Mouse (Mus musculus): Measurements from ENCODE around the gene Elmo2.

Gene Elmo2

DNA sequence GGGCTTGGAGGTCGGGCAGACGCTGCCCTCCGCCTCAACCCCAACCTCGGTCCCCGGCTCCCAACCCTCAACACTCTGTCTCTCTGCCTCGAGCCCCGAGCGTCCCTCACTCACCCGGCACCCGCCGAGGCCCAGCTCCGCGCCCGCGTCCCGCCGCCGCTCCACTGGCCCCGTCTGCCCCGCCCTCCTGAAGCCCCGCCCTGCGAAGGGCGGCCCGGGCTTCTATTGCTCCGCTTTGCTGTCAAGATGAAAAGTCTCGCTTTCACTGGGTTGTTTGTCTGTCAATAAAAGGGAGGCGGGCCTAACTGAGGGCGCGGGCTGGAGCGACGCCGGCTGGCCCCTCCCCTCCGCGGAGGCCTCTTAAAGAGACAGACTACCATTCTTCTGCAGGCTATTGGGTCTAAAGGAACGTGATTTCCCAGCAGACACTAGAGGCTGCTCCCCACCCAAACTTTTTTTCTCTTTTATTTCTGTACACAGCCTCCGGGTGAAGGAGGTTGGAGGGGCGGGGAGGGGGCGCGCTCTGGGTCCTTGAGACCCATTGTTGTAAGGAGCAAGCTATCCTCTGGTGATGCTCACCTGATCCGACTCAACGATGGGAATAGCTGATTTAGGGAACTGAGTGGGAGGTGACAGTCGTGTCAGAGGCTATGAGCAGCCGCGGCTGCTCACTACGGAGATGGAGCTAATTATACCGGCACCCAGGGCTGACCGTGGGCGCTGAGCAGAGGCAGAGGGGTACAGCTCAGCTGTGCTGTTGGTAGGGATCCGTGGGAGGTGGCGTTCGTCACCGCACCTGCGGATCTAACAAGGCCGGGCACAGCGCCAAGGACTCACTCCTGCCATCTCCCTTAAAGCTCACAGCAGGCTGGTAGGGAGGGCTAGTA is at the start of gene Elmo2:
Elmo2 (minus strand) TSS at position 176 of the 887 bp plus-strand sequence.
- peak; percentile 99 for DNase-seq

DNA sequence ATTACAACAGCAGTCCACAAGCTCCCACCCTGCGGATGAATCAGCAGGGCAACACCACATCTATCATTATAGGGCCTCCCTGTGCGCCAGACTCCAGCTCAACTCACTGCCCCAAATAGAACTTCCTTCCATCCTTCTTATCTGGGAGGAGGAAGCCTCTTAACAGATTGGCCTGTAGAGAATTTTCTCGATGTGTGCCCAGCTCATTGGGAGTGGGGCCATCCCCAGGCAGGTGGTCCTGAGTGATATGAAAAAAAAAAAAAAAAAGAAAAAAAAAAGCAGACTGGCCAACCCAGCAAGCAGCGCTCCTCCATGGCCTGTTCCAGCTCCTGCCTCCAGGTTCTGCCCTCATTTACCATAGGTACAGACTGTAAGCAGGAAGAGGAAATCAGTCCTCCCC is 49.7 kb upstream of the Elmo2 start:
- DNase-seq, result no peak

DNA sequence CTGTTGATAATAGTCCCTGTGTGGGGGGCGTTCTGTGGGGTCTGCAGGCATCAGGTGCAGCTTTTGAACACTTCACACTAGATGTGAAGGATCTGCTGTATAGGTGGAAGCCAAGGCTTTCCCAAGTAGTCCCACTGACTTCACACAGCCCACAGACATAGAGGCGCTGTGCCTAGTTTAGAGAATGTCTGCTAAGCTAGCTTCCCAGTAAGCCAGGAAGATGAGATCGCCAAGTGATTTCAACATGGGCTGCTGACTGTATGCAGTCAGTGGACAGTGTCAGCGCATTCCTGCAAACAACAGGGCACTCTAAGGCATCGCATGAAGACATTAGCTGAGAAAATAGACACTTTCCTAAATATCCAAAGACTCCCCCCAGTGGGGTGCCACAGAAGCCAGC is 49.2 kb upstream of the Elmo2 start:
- DNase-seq, result no peak

DNA sequence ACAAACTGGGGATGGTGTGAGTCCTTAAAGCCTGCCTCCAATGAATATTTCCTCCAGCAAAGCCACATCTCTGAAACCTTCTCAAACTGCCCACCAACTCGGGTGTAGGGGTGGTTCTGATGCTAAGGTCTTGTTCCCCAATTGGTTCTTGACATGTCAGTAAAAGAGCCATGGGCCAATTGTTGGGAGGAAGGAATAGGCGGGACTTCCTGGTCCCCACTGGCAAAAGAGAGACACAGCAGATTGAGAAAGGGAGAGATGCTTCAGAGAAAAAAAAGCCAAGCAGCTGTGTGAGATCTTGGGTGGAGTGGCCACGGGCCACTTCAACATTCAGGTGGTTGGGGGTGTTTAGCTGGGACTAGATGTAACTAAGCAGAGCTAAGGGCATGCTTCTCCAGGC is 44.8 kb upstream of the Elmo2 start:
- no peak for DNase-seq

DNA sequence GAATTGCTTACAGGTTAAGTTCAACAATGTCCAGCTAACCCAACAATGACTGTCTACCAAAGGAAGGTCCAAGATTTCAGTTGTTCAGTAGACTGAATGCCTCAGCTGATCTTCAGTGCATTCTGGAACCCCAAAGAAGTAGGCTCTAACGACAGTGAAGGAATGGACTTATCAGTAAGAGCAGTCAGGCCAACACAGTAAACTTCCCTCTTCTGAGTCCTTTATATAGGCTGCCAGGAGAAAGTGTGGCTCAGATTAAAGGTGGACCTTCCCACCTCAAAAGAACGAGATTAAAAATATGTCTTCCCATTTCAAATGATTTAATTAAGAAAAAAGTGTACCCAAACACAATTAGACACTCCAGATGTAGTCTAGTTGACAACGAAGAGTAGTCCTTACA is 44.1 kb upstream of the Elmo2 start:
- no peak for DNase-seq

DNA sequence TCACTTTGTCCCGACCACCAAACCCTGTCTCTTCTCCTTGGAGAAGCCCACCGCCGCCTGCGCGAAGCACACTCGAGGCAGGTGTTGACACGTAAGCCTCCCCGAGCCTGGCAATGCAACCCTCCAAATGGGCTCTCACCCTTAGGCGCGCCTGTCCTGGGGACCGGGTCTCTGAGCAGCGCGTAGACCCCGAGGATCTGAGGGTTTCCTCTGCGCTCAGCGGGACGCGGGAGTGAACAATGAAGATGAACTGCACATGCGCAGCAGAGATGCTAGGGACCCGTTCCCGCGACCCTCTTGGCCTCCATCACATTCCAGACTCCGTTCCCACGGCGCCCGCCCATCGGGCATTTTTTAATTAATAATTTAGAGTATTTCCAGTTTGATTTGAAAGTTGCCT is 42.2 kb upstream of the Elmo2 start, which contains the start of gene Zfp663:
Zfp663 (minus strand) TSS at position 234 of the 400 bp plus-strand sequence.
- DNase-seq, result no peak

DNA sequence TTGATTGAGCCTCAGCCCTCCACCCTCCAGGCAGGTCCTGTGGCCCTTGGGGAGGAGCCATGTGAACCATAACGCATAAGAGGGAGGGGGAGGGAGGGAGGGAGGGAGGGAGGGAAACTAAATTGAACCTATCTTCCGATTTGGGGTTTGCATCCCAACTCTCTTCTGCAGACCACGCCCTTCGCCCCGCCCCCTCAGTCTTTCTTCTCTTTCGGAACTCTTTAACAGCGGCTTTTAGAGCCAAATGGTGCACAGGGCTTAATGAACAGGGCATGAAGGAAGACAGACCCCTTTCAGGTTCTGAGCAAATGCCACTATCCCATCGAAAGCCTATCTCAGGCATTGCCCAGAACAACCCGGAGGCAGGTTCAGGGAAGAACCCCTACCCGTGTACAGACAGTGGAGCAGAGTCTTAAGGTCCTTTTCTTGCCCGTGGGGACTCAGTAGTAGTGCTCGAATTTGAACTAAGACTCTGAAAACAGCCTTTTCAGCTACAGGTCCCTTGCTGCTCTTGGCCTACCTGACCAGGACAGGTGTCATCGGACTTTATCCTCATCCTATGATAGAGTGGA is 41.7 kb upstream of the Elmo2 start:
- DNase-seq, result no peak

DNA sequence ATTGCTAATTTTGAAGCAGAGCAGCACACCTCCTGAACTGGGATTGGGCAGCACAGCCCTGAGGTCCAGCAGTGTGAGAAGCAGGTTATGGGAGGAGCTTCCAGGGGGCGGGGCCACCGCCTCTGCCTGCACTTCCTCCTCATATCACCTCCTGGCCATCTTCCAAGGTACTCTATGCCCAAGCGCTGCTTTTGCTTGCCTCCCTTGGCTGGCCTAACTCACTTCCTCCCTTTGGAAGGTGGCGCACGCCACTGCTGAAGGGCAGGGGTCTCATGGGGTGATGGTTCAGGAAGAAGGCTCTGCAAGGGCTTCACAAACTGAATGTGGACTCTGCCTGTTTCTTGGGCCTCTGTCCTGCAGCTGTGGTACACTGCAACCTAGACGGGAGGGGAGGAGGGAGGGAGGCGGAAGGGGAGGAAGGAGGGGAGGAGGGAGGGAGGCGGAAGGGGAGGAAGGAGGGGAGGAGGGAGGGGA is 40.8 kb upstream of the Elmo2 start:
- peak; percentile 70 for DNase-seq

DNA sequence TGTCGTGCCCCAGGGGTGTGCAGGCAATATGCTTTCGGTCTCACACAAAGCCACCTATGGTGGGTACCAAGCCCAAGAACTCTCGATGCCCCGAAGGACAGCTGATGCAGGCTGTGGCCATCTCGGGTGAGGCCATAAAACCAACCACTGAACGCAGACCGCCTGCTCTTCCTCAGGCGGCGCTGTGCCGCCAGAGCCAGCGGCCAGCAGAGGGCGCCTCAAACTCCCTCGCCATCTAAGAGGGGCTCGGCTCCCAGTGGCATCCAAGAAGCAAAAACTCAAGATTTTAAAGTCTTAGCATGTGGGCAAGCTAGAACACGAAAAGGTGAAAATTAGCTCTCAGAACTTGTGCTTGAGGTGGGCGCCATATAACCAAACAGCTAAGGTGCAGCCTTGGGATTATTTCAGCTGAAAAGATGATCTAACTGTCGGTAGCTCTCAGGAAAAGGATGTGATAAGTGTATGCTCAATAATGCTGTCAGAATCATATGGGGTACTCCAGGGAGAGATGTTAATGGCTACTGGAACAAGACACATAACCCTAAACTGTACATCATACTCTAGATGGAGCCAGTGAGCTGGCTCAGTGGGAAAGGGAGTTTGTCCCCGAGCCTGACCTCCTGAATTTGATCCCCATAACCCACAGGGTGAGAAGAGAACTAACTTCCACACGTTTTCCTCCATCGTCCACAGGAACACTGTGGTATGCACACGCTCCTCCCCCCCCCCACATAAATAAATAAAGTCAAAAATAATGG is 38.2 kb upstream of the Elmo2 start:
- peak; percentile 50 for DNase-seq

DNA sequence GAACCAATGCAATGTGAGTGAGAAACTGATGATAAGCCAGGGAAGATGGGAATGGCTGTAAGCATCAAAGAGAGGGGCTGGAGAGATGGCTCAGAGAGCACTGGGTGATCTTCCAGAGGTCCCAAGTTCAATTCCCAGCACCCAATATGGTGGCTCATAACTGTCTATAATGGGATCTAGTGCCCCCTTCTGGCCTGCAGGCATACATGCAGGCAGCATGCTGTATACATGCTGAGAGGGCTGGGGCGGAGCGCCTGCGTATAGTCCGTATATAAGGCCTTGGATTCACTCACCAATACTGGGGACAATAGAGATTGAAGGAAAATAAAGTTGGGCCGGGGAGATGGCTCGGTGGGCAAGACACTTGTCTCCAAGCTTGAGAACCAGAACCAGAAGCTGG is 37.0 kb upstream of the Elmo2 start:
- no peak for DNase-seq

DNA sequence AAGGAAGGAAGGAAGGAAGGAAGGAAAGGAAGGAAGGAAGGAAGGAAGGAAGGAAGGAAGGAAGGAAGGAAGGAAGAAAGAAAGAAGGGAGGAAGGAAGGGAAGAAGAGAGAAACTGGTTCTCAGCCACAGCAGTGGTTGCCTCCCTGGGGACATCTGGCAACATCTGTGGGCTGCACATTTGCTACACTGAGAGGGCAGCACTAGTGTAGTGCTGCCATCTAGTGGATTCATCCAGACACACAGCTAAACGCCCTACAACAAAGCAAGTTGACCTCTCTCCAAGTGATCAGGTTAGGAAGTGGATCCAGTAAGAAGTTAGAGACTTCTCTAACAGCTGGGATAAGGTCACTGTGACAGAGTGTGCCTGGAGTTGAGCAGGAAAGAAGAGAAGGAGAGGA is 34.6 kb upstream of the Elmo2 start:
- DNase-seq, result peak; percentile 46

DNA sequence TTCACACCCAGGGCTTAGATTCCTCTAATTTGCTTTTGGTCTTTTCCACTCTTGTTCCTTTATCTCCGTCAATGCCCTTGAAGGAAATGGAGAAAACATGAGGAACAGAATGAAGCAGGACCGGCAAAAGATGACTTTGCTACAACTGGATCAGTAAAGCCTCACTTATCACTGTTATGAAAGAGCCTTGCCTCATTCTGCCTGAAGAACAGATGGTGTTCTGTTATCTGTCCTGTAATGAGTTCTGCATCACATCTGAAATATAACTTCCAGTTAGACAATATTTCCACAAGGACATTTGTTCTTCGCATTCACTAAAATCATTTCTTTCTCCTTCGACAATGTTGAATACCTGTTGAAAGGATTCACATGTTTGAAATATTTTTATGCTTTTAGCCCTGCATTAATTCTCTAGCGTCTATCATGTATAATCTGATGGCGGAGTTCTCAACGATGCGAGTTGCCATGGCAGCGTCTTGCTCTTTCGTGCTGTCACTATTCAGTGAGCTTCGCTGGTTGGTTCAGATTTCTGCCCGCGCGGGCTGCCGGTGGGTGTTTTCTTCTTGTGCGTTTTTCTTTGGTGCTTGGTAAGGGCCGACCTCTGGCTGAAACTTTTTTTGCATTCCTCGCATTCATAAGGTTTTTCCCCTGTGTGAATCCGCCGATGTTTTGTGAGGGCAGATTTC is 25.7 kb upstream of the Elmo2 start:
- DNase-seq, result no peak

DNA sequence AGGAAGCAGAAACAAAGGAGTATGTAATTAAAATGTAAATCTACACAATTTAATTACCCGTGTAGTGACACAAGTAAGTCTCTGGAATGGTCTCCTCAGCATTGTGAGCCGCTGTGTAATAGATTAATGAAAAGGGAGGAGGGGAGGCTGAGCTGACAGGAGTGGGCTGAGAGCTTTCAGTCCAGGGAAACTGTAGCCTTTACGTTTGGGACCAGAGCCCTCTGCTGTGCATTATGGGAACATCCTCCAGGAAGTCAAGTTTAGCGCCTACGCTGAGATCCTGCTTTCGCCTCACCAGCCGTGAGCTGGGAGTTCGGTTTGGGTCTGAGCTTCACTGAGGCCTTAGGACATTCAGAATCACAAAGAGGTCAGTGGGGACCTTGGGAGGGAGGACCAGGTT is 23.2 kb upstream of the Elmo2 start:
- DNase-seq, result no peak

DNA sequence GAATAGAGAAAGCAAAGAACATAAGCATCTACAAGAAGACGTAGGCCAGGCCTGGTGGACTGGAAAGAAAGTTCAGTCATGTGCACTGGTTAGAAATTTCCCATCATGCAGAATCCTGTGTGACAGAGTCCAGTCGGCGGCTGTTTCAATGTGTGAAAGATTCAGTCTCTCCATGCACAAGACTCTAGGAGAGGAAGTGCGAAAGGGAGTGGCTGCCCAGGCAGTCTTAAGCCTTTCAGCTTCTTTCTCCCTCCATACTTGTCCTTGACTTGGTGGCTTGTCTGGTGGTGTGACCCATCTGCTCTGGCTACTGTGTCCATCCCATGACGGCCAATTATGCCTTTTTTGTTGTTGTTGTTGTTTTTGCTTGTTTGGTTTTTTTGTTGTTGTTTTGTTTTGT is 19.9 kb upstream of the Elmo2 start:
- DNase-seq, result no peak

DNA sequence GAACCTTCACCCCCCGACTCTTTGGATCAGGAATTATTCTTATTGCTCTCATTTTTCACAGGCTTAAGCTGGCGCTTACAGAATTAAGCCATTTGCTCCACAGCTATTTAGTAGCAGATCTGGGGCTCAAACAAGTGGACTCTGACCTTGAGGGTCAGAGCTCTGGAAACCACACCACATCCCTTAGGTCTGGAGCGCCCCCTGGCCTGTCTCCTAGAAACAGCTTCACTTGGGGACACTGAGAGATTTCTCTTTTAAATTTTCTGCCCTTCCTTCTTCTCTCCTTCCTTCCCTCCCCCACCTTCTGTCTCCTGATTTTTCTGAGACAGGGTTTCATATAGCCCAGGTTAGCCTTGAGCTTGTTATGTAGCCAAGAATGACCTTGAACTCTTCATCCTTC is 10.9 kb upstream of the Elmo2 start:
- peak; percentile 76 for DNase-seq

DNA sequence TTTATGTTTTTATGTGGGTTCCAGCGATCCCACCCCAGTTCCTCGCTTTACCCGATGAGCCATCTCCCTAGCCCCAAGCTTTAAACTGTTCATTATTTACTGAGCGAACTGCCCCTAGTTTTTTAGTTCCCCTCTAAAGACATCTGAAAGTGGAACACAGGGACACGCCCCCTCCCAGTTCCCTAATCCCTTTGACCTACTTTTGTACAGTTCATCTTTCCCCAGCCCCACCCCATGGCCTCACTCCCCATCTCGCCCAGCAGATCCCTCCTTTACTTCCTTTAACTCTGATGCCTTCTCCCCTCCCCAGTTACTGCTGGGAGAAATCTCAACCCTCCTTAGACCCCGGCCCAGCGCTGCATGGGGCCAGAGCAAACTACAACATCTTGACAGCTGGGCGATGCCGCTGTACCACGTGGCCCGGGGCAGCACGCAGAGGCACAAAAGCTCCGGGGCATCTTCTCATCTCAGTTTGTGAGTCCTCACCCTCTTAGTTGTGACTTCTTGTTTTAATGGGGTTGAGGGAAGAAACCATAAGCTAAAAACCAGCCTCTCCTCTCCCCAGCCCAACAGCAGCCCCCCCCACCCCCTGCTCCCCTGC is 6.4 kb upstream of the Elmo2 start:
- no peak for DNase-seq

DNA sequence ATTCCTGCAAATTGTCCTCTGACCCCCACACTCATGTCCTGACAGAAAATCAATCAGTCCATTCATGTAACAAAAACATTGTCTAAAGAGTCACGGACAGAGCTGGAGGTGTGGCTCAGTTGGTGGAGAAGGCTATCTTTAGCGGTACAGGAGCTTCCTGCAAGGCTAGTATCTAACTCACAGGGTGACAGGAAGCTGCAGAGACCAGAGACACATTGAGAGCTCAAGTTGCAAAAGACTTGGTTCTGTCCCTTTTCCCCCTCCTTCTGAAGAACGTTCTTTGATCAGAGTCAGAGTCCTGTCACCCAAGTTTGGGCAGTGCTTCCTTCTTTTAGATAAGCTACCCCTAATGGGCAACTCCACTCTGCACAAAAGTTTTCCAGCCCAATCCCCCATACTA is 3.4 kb upstream of the Elmo2 start:
- DNase-seq, result no peak

DNA sequence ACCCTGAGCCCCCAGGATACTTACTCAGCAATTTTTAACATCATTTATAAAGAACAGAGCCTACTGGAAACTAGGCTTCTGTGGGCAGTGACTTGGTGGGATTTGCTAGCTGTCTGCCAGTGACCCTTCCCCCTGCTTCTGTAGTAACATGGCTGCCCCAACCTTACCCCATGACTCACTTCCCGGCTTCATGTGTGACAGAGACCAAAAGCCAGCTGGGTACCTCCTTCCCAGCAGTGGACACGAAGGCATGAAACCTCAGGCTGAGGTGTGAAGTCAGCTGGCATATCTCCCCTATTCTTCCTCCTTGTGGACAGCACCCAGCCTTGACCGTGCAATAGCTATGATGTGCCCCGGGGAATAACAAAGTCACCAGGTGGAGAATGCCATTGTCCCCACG is 2.5 kb upstream of the Elmo2 start:
- DNase-seq, result no peak

DNA sequence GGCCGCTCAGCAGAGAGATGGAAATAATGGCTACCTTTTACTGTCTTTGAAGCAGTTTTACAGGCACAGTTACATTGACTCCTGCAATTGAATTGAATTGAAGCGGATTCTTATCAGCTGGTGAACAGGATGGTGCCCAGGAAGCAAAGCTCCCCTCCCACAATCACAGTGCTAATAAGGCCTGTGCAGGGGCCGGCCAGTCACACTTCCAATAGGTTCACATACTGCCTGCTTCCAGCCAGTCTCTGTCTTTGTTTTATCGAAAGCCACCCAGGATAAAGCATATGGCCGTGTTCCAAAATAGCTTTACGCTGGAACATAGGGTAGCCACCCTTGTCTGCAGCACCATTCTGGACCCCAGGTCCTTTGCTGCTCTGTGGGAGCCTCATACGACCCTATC is 1.1 kb upstream of the Elmo2 start:
- no peak for DNase-seq

DNA sequence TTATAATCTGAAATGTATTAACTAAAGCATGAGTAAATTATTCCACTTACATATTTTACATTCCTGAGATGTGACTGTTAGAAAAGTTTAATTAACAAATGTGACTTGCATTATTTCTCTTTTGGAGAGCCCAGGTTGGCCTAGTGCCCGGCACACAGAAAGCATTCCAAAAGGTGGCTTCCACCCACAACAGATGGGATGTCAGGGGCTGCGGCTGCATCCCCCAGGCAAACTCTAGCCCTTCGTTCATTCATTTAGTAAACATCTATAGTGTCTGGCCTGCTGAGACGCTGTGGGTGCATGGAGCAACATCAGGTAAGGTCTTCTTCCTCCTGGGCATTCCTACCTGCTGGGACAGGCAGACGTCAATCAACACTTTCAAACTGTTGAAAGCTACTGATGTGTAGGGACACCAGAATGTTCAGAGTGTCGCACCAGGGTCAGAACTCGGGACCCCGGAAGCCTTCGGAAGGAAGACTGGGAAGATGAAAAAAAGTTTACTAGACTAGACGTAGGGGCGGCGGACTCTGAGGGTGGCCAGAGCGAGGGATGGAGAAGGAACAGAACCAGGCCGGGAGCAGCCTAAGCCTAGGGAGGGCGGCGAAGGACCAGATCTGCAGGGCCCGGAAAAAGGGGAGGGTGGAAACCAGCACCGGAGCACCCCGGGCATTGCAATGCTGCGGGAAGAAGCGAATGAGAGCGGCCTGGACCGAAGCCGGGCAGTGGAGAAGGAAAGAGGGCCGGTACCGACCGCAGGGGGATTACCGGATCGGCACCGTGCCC is 567 bp downstream of the Elmo2 start:
- DNase-seq, result no peak

DNA sequence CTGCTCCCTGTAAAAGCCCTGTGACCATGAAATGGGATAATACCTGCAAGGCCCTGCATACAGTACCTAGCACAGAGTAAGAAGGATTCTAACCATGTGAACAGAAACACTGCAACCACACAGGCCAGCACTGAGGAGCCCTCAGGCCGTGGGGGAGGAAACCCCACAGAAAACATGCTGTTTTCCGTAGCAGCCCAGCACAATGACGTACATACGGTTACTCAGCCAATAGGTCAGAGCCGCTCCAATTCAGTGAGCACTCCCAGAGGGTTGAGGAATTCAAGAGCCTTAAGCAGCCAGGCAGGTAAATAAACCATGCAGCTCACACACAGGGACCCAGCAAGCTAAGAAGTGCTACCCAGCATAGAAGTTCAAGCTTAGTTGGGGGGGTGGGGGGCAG is 2.4 kb downstream of the Elmo2 start:
- no peak for DNase-seq

DNA sequence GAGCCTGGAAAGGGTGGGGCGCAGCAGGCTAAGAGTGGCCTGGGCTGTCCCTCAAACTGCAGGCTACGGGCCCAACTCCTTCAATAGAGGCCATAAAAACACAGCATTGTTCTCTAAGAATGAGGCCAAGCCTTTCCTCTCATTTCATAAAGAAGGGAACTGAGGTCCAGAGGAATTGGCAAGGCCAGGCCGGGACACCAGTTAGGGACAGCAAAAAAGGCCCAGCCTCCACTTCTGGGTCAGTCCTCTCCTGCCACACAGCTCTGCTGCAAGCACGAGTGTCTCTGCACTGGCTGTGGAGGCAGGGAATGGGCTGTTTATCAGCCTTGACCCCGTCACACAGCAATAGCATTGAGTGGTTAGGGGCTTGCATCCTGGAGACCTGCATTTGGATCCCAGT is 2.8 kb downstream of the Elmo2 start:
- no peak for DNase-seq

All from kidney, adult 18-20 months (tissue).